Mouse (Mus musculus): ENCODE measurements around the gene Arhgef2.

Gene Arhgef2

GRCm38 (mm10) chr3:88664095-88664494, 58.3 kb downstream of the Arhgef2 start:
- DNase-seq (ENCODE audit: low read depth, low spot score): no peak

GRCm38 (mm10) chr3:88677399-88677798, 71.6 kb downstream of the Arhgef2 start:
- peak; percentile 88 for DNase-seq (ENCODE audit: low read depth, low spot score)

- DNase-seq (ENCODE audit: low read depth, low spot score): no peak
These were observed 78.0 kb downstream of the Arhgef2 start for GRCm38 (mm10) chr3:88683814-88684213.

- DNase-seq (ENCODE audit: low read depth, low spot score): no peak
These were observed 78.6 kb downstream of the Arhgef2 start for GRCm38 (mm10) chr3:88684236-88684979.

GRCm38 (mm10) chr3:88684980-88685941, 79.5 kb downstream of the Arhgef2 start, which contains the start of gene Khdc4:
Khdc4 (plus strand) TSS chr3:88685803.
- peak; percentile 96 for DNase-seq (ENCODE audit: low read depth, low spot score)

- peak; percentile 39 for DNase-seq (ENCODE audit: low read depth, low spot score)
These were observed 80.2 kb downstream of the Arhgef2 start for GRCm38 (mm10) chr3:88685958-88686451.

GRCm38 (mm10) chr3:88686734-88687611, 81.2 kb downstream of the Arhgef2 start:
- DNase-seq (ENCODE audit: low read depth, low spot score): no peak

GRCm38 (mm10) chr3:88689079-88689478, 83.3 kb downstream of the Arhgef2 start:
- no peak for DNase-seq (ENCODE audit: low read depth, low spot score)

- no peak for DNase-seq (ENCODE audit: low read depth, low spot score)
These were observed 89.8 kb downstream of the Arhgef2 start for GRCm38 (mm10) chr3:88695545-88695944.

All from retina, postnatal 7 days (tissue).